Mouse (Mus musculus): Measurements from ENCODE around the gene Gm10198.

- TF ChIP-seq CTCF (IDR thresholded peaks at IDR 0.05; ENCODE audit: low read depth) (no peak), EP300 (IDR thresholded peaks at IDR 0.05; ENCODE audit: low read depth) (peak; percentile 79)
Observed at GRCm38 (mm10) chr13:111552769-111553168, 39.8 kb upstream of the Gm10198 start.

Data from liver, postnatal 0 days (tissue).